Mouse (Mus musculus) ES-Bruce4 (cell line): ENCODE measurements around the gene Rimbp2.

ENCODE experiments used
- CTCF ChIP-seq: IDR thresholded peaks from one replicate; pipeline ENCODE4 v1.8.1; 2011; ENCODE audit warnings: low read depth, low read length
- EP300 ChIP-seq: IDR thresholded peaks from 2 replicates; pipeline ENCODE4 v1.6.1; 2011; ENCODE audit warnings: low read depth, low read length; ENCODE audit not compliant: insufficient read depth
- POLR2A ChIP-seq: IDR thresholded peaks from one replicate; pipeline ENCODE4 v1.8.1; 2011; ENCODE audit warnings: low read length; ENCODE audit not compliant: insufficient read depth

GRCm38 (mm10) chr5:128981607-128982006, 28.3 kb upstream of the Rimbp2 start:
- TF ChIP-seq CTCF = peak; percentile 99
- no peak for TF ChIP-seq EP300
- no peak for TF ChIP-seq POLR2A
